In genomic region chr4:40677132-40677531, GRCm38 (mm10) we compare ENCODE assay signal across 9 mouse cellular contexts. TPM values are rescaled to one million over a fixed set of nuclear protein-coding genes. Genes with fewer than 3 reads are reported as not detected.
DNase-seq lines count a peak whose midpoint lies in the region; ATAC-seq and TF ChIP-seq lines count a peak whose summit lies in the region.
"Had no signal": no experiment of that assay in that cellular context is flagged by ENCODE, and none has a peak within 500 bp of the region (broad histone marks: within the 10 kb centered on the region; RNA-seq: fewer than 3 reads in every experiment).

No protein-coding gene starts in this region.

- H3K27me3 ChIP-seq in kidney, adult 2 months (replicated peaks; ENCODE audit: control insufficient read depth, insufficient read depth, low read length) = no peaks in the 10 kb centered on the region; the same call in 1 of the 2 replicates
- H3K27me3 ChIP-seq in Patski = no peaks in the 10 kb centered on the region
- H3K27me3 ChIP-seq in embryonic facial prominence, embryonic 14.5 days (replicated peaks; ENCODE audit: control insufficient read depth, insufficient read depth, low read length) = no peaks in the 10 kb centered on the region
- no peaks in the 10 kb centered on the region for H3K27me3 ChIP-seq in liver, adult 2 months (ENCODE audit: control insufficient read depth, insufficient read depth, low read length)
- no peaks in the 10 kb centered on the region for H3K27me3 ChIP-seq in stomach, embryonic 15.5 days (replicated peaks)

- WGBS in kidney, adult 2 months = 31% methylated on average over 5 of the region's 5 CpGs
- 39% methylated on average over 4 of the region's 5 CpGs for WGBS in embryonic facial prominence, embryonic 14.5 days
- WGBS in liver, adult 2 months = 21% methylated on average over 5 of the region's 5 CpGs
- WGBS in stomach, embryonic 15.5 days = 34% methylated on average over 5 of the region's 5 CpGs

- TF ChIP-seq POLR2A in kidney, adult 2 months (IDR thresholded peaks at IDR 0.05; ENCODE audit: low read depth, low read length) = no peak
- TF ChIP-seq POLR2A in liver, adult 2 months (IDR thresholded peaks at IDR 0.05; ENCODE audit: extremely low read depth, insufficient read depth, low read length) = no peak

- POLR2A ChIA-PET in Patski (lab: Charles Lee) = no interaction called here

- H3K79me2 ChIP-seq in liver, adult 2 months (ENCODE audit: control insufficient read depth, insufficient read depth, low read length) = no peaks in the 10 kb centered on the region

- no peaks in the 10 kb centered on the region for H3K36me3 ChIP-seq in kidney, adult 2 months (ENCODE audit: control insufficient read depth, insufficient read depth, low read length)
- H3K36me3 ChIP-seq in embryonic facial prominence, embryonic 14.5 days (ENCODE audit: control insufficient read depth, insufficient read depth, low read length) = no peaks in the 10 kb centered on the region
- H3K36me3 ChIP-seq in liver, adult 2 months (ENCODE audit: control insufficient read depth, insufficient read depth, low read length) = no peaks in the 10 kb centered on the region
- no peaks in the 10 kb centered on the region for H3K36me3 ChIP-seq in stomach, embryonic 15.5 days
- H3K36me3 ChIP-seq: liver, embryonic 13.5 days had no signal

- peak; percentile 18 for DNase-seq in kidney, adult 2 months
- no peak for DNase-seq in kidney, adult 11 months
- no peak for DNase-seq in Patski (ENCODE audit: low read depth, low spot score)
- DNase-seq in embryonic facial prominence, embryonic 14.5 days (ENCODE audit: low spot score) = peak; percentile 52
- peak; percentile 57 for DNase-seq in liver, adult 2 months (ENCODE audit: extremely low read depth, low read depth, low spot score)
- DNase-seq in ovary, postnatal 14 days (ENCODE audit: low spot score) = no peak
- no peak for DNase-seq in cerebellum, adult 9-11 months
- DNase-seq: liver, embryonic 13.5 days had no signal

- CTCF ChIA-PET in Patski (lab: Charles Lee) = no interaction called here

- peak; percentile 70 for TF ChIP-seq CTCF in kidney, adult 2 months (conservative IDR thresholded peaks at IDR 0.05; ENCODE audit: insufficient read depth, insufficient read length, low read depth, low read length)
- peak; percentile 7 for TF ChIP-seq CTCF in Patski (IDR thresholded peaks at IDR 0.05)
- TF ChIP-seq CTCF in liver, adult 2 months (IDR thresholded peaks at IDR 0.05; ENCODE audit: low read depth, low read length) = peak; percentile 86

- in situ Hi-C loops in Patski (cut with MboI; ENCODE audit: low pct_unique_long_range_greater_than_20kb) = loop anchor here (5.0 kb wide), 2 partner anchors 45 to 385 kb away; no protein-coding TSS in a partner anchor

- no peaks in the 10 kb centered on the region for H3K4me1 ChIP-seq in kidney, adult 2 months (ENCODE audit: control insufficient read depth, insufficient read depth, low read length)
- H3K4me1 ChIP-seq in embryonic facial prominence, embryonic 14.5 days (ENCODE audit: control insufficient read depth, insufficient read depth, low read length) = no peaks in the 10 kb centered on the region
- peaks cover 2% of the 10 kb centered on the region; the same call in 1 of the 2 replicates for H3K4me1 ChIP-seq in liver, adult 2 months (ENCODE audit: control insufficient read depth, insufficient read depth, low read length)
- H3K4me1 ChIP-seq in stomach, embryonic 15.5 days = peaks cover 4% of the 10 kb centered on the region; the same call in 1 of the 2 replicates

- H3K27ac ChIP-seq in kidney, adult 2 months (ENCODE audit: insufficient read depth, low read depth, low read length) = no peak overlapping the region
- H3K27ac ChIP-seq in embryonic facial prominence, embryonic 14.5 days (replicated peaks; ENCODE audit: low read depth, low read length) = no peak overlapping the region
- H3K27ac ChIP-seq in liver, adult 2 months (replicated peaks; ENCODE audit: insufficient read depth, low read depth, low read length) = no peak overlapping the region
- no peak overlapping the region for H3K27ac ChIP-seq in stomach, embryonic 15.5 days
- H3K27ac ChIP-seq: liver, embryonic 13.5 days had no signal

- H3K4me3 ChIP-seq in kidney, adult 2 months (ENCODE audit: insufficient read depth, low read depth, low read length) = no peak overlapping the region
- no peak overlapping the region for H3K4me3 ChIP-seq in embryonic facial prominence, embryonic 14.5 days (ENCODE audit: low read depth, low read length)
- H3K4me3 ChIP-seq in liver, adult 2 months (ENCODE audit: insufficient read depth, low read depth, low read length) = no peak overlapping the region
- no peak overlapping the region for H3K4me3 ChIP-seq in stomach, embryonic 15.5 days (replicated peaks)
- H3K4me3 ChIP-seq: liver, embryonic 13.5 days had no signal

- H3K9ac ChIP-seq in embryonic facial prominence, embryonic 14.5 days (ENCODE audit: low read depth, low read length) = no peak overlapping the region
- no peak overlapping the region for H3K9ac ChIP-seq in liver, adult 2 months (ENCODE audit: low read depth, low read length)
- no peak overlapping the region for H3K9ac ChIP-seq in stomach, embryonic 15.5 days
- H3K9ac ChIP-seq: liver, embryonic 13.5 days had no signal

- H3K9me3 ChIP-seq in embryonic facial prominence, embryonic 14.5 days (ENCODE audit: control insufficient read depth, low read length) = no peaks in the 10 kb centered on the region
- no peaks in the 10 kb centered on the region for H3K9me3 ChIP-seq in stomach, embryonic 15.5 days
- H3K9me3 ChIP-seq: liver, embryonic 13.5 days had no signal

- H3K4me2 ChIP-seq in embryonic facial prominence, embryonic 14.5 days (ENCODE audit: low read depth, low read length) = no peak overlapping the region
- no peak overlapping the region for H3K4me2 ChIP-seq in stomach, embryonic 15.5 days

- no peak for ATAC-seq in Patski
- peak; percentile 32; the same call in 1 of the 2 replicates for ATAC-seq in embryonic facial prominence, embryonic 14.5 days (ENCODE audit: low read depth)
- 0 out of 2 replicates have a peak, but pooled peaks have one; percentile 16 for ATAC-seq in stomach, embryonic 15.5 days (ENCODE audit: insufficient read depth, low FRiP score, low read depth)

RNA-seq across cellular contexts. Expression of gene Aptx, which starts 25.9 kb away (rescaled TPM):
- polyA plus RNA-seq in kidney, adult 2 months (2012; rRNA removed) = 7.2 and 8.9 TPM in 2 replicates
- polyA plus RNA-seq in Patski (2021) = 23.1 TPM
- polyA plus RNA-seq in embryonic facial prominence, embryonic 14.5 days (2014; fragmentation: Nextera tagmentation; extraction: Ambion mirVana) = 26.2 and 28.5 TPM in 2 replicates
- 6.2 and 7.2 TPM in 2 replicates for total RNA-seq in liver, adult 2 months (2014; rRNA removed)
- polyA plus RNA-seq in liver, adult 2 months (2012; rRNA removed) = 3.4 and 4.8 TPM in 2 replicates
- polyA plus RNA-seq in stomach, embryonic 15.5 days (2015; fragmentation: Nextera tagmentation; extraction: Ambion mirVana) = 24.2 and 25.0 TPM in 2 replicates

RNA-seq across cellular contexts. Expression of gene Dnaja1, which starts 44.8 kb away (rescaled TPM):
- 11.8 and 23.1 TPM in 2 replicates for polyA plus RNA-seq in kidney, adult 2 months (2012; rRNA removed)
- polyA plus RNA-seq in Patski (2021) = 162 TPM
- polyA plus RNA-seq in embryonic facial prominence, embryonic 14.5 days (2014; fragmentation: Nextera tagmentation; extraction: Ambion mirVana) = 379 and 406 TPM in 2 replicates
- 85.2 and 135 TPM in 2 replicates for total RNA-seq in liver, adult 2 months (2014; rRNA removed)
- polyA plus RNA-seq in liver, adult 2 months (2012; rRNA removed) = 9.1 and 11.5 TPM in 2 replicates
- polyA plus RNA-seq in stomach, embryonic 15.5 days (2015; fragmentation: Nextera tagmentation; extraction: Ambion mirVana) = 361 and 370 TPM in 2 replicates

Comparison
In these comparisons a context has a peak if more than half of its experiments do, and no peak if none do; other contexts are left out.
1. DNase-seq: peak in kidney, adult 2 months (single experiment), embryonic facial prominence, embryonic 14.5 days (single experiment) and liver, adult 2 months (single experiment); none in kidney, adult 11 months (single experiment), Patski (single experiment), ovary, postnatal 14 days (single experiment) and cerebellum, adult 9-11 months (single experiment).
2. CTCF ChIP-seq: peak in every context shown above with its lines; median percentile 86 in liver, adult 2 months; 70 in kidney, adult 2 months; 7 in Patski.